Mouse (Mus musculus): ENCODE measurements around the gene Synj1. TPM values are rescaled to one million over a fixed set of nuclear protein-coding genes. Genes with fewer than 3 reads are reported as not detected.
A peak's percentile ranks its signal among the peaks of the same experiment; 100 is the strongest.

The Synj1 gene
- 10 to 100 TPM in 1 of 2 experiments, 1 to 10 TPM in 1; 7.7 to 14.0 TPM for total RNA-seq (2021)
- long read RNA-seq, experiment 1, partial matches to known transcripts = 0 of 4 reads
- long read RNA-seq, experiment 1, other reads (novel, unspliced or antisense) = 4 of 4 reads
- long read RNA-seq, experiment 2 = 0 reads

GRCm38 (mm10) chr16:91011021-91011683, at the start of gene Synj1:
Gene Synj1 (minus strand): TSS chr16:91011308.
- DNase-seq (ENCODE audit: low spot score) = peak; percentile 87

DNA sequence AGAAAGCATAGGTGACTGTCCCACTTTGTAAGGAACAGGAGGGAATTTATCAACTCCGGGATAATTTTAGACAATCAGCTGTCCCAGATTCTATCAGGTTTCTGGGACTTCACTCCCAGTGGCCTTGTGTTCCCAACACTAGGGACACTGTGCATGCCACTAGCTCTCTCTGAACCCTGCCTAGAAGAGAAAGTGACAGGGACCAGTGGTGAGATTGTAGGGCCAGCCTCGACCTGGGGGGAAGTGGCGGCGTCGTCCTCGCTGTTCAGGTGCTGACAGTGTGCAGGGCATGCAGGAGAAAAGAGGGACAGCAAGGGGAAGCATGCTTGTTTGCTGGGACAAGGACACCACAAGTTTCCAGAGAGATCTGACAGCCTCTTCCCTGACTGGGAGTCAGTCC, 46.6 kb upstream of the Synj1 start:
- DNase-seq (ENCODE audit: low spot score) = no peak

GRCm38 (mm10) chr16:91057261-91057660, 46.2 kb upstream of the Synj1 start:
- no peak for DNase-seq (ENCODE audit: low spot score)

DNA sequence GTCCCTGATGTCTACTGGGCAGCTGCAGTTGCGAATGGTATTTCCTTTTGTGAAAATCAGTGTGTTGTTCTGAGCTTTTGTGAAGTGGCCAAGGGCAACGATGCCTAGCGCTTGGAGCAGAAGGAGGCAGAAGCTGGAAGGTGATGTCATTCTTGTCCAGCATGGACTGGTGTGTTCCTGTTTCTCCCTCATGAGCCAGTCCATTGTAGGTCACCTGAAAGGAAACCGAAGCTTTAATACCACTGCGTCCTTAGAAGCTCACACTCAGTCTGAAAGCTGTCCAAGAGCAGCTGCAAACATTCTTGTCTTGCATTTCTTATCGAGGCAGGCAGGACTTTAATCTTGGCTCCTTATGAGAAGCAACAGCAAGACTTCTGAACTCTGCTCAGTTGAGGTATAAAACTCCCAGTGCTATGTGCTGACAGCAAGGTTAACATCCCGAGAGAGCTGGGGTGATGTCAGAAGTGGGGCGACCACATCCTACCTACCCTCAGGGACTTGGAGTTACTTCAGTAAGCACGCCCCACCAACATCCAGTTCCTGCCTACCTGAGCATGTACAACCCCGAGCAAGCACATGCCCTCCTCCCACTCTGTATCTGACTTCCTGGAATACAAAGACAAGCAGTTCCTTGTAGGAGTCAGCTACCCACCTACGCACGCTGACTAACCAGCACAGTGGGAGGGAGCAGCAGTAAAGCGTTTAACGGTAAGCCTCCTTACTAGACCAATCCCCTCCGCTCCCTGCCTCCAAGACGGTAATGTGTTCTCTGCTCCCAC, 45.1 kb upstream of the Synj1 start:
- DNase-seq (ENCODE audit: low spot score) = no peak

DNA sequence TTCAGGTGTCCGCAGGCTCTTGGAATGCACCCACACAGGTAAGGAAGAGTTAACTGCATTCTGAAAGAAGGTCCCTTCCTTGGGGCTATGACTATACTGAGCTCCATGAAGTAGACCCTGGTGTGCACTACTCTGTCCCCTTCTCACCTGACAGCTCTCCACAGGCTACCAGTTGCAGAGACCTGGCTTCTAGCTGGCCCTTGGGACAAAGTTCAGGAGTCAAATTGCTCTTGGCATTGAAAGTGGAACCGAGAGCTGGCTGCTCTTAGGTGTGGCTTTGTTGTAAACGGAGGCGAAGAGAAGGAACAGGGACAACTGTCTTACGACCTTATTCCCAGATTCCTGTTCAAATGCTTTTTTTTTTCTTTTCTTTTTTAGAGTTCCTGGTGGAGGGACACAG, 44.0 kb upstream of the Synj1 start:
- DNase-seq (ENCODE audit: low spot score) = no peak

DNA sequence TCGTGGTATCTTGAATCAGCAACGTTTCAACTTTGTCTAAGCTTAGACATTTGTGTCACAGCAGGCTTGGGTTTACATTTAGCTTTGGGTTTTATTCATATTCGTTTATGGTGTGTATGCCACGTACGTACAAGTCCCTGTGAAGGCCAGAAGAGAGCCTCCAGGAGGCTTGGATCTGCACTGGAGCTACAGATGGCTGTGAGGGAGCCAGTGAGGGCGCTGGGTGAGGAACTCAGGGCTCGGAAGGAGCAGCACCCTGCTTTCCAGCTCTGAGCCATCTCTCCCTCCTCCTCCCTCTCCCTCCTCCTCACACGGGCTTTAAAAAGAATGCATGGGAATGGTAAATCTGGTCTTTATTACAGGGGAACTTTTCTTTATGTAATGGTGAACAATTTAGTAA, 42.5 kb upstream of the Synj1 start:
- no peak for DNase-seq (ENCODE audit: low spot score)

- peak; percentile 22 for DNase-seq (ENCODE audit: low spot score)
Measured at GRCm38 (mm10) chr16:91045511-91045910, 34.4 kb upstream of the Synj1 start.

GRCm38 (mm10) chr16:91044270-91045182, 33.4 kb upstream of the Synj1 start, which contains the start of gene Paxbp1:
Gene Paxbp1 (minus strand): TSS chr16:91044543.
- peak; percentile 99 for DNase-seq (ENCODE audit: low spot score)

GRCm38 (mm10) chr16:91043461-91044248, 32.5 kb upstream of the Synj1 start:
- peak; percentile 30 for DNase-seq (ENCODE audit: low spot score)

GRCm38 (mm10) chr16:91042640-91043039, 31.5 kb upstream of the Synj1 start:
- DNase-seq (ENCODE audit: low spot score) = no peak

DNA sequence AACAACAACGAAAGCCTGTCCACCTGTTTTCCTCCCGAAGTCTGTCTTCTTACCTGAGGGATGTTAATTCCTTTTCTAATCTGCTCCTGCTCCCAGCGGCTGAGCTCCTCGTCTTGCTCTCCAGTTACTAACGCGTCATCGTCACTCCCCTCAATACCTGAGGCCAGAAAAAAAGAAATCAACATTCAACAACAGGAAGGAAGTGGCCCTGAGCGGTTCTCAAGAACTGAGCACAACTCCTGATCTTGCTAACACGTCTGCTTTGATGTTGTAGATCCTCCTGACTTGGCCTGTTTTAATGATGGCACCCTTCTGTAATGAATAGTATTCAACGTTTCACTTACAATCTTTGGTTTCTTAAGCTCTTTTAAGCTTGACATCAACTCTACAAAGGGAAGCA, 24.8 kb upstream of the Synj1 start:
- DNase-seq (ENCODE audit: low spot score) = no peak

DNA sequence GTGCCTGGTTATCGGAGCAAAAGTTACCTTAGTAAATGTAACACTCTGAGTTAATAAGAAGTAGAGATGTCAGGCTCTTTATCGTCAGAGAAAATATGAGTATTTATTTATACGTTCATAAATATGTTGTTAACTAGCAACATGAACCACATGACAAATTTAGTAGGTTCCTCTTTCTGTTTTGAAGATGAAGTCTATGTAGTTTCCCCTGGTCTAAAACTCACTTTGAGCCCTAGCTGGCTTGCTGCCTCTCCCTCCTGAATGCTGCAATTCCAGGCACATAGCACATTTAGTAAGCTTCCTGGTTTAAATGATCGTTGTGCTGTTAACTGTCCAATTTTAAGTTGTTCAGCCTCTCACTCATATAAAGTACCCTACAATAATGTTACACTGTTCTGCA, 19.6 kb upstream of the Synj1 start:
- no peak for DNase-seq (ENCODE audit: low spot score)

DNA sequence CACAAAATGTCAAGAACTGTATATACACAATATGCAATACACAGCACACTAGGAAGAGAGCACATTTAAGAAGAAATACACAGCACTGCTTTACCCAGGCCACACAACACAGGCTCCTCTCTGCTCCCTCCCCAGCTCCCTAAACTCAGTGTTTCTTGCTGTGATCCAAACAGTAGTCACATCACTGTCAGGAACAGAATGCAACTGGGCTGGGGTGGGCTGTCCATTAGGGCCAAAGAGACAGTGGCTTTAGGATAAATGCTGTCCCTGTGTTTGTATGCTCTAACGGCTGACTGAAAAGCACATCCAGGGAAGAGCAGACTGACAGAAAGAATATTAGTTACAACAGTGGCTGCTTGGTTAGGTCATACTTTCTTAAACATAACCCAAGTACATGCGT, 18.8 kb upstream of the Synj1 start:
- no peak for DNase-seq (ENCODE audit: low spot score)

DNA sequence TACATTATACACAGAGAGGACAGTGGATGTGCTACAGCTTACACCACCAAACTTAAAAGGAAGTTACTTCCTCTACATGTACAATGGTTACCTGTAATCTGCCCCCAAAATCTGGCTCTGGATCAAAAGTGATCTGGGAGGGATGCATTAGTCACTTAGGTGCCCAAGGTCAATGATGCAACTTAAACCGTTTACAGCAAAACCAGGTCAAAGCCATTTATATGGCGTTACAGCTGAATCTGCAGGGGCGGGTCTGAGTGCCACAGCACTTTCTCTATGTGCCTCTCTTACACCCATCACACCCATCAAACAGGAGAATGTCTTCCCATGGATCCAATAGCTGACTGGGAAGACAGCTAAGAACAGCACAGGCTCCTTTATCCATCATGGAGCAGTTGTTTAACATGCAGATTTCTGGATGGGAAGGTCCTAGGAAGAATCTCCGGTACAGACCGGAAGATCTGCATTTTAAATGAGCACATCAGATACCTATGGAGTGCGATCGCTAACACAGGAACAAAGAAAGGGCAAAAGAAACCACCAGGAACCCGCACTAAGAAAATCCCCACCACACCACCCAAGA, 18.1 kb upstream of the Synj1 start:
- DNase-seq (ENCODE audit: low spot score) = no peak

DNA sequence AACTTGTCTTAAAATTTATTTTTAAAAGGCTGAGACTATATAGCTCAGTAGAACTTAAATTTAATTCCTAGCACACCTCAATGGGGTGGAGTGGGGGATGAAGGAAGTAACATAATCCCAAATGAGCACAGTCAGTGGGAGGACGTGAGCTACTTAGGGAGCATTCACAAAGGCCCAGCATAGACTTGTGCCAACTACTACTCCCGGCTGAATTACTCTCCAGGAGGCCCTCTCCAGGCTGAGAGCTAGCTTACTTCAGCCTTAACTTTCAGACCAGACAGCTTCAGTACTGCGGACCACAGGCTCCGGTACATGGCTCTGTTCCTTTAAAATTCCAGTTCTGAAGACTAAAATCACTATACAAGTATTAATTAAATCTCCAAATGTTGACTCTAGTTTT, 15.2 kb upstream of the Synj1 start:
- DNase-seq (ENCODE audit: low spot score) = no peak

DNA sequence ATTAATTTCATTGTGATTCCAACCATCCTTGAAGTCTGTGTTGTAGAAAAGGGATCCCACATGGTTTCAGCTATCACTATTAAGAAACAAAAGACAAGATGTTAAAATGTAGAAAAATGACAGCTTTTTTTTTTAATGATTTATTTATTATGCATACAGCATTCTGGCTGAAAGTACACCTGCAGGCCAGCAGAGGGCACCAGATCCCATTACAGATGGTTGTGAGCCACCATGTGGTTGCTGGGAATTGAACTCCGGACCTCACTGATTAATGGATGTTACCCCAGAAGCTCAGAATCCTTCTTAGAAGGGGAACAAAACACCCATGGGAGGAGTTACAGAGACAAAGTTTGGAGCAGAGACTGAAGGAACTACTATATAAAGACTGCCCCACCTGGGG, 12.3 kb upstream of the Synj1 start:
- DNase-seq (ENCODE audit: low spot score) = no peak

DNA sequence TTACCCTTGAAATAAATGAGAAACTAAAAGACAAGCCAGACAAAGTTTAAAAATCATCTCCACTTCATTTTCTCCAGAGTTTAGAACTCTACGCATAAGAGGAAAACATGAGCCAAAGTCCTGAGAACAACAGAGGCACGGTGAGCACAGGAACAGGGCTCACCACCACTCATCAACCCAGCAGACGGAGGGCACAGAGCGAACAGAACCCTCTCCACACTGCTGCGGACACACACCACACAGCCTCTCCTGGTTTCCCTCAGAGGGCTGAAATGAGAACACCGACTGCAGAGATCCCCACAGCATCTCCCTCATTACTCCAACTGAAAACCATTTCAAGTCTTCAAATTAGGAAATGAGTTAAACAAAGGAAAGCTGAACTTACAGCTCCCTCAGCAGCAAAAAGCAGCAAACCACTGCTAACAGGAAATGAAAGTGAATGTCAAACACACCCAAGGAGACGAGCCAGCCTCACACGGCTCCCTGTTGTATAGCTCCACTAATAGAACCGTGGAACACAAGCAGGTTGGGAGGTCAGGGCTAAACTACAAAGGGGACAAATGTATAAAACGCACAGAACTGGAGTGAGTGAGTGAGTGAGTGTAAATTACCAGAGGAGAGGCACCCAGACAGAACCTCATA, 9.9 kb upstream of the Synj1 start:
- DNase-seq (ENCODE audit: low spot score) = no peak

GRCm38 (mm10) chr16:91019476-91019875, 8.4 kb upstream of the Synj1 start:
- DNase-seq (ENCODE audit: low spot score) = no peak

DNA sequence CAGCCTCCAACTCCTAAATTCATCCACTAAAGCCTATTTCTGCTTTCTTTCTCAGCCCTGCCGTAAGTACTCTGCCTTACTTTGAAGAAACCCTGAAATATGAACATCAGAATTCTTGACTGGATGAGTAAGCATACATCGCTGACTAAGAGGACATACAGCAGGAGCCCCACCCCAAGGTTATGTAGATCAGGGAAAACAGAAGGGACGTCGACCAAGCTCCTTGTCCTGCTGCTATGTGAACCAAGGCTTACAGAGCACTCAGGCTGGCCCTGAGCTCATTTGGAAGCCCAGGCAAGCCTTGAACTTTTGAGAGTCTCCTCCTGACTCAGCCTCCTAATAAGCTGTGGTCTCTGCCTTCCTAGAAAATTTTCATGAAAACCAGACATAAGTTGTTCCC, 4.7 kb upstream of the Synj1 start:
- DNase-seq (ENCODE audit: low spot score) = no peak

DNA sequence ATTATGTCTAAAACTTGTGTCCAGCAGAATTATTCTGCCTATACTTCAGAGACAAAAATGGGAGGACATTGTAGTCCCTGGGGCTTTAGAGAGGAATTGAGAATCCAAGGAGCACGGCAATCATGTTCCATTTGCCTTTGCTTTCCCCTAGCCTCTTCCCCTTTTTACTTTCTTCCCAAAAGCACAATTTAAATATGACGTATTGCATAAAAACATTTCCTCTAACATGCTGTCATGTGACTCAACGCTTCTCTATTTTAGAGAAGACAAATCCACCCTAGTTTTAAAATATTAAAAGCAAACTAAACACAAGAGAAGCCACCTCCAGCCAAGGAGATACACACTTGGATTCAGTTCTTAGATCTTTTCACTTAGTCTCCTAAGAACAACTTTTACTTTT, 739 bp upstream of the Synj1 start:
- DNase-seq (ENCODE audit: low spot score) = peak; percentile 9

Data from gastrocnemius, adult 18-20 months (tissue).